Mouse (Mus musculus) left cerebral cortex, postnatal 14 days (tissue): Measurements from ENCODE around the gene Fbn1. TPM values are rescaled to one million over a fixed set of nuclear protein-coding genes. Genes with fewer than 3 reads are reported as not detected.
A peak's percentile ranks its signal among the peaks of the same experiment; 100 is the strongest.

Source experiments
- DNase-seq, 2 experiments: peaks; one replicate each; pipeline ENCODE4 v3.0.0; 2021 to 2022; ENCODE audit warnings: low spot score in 2 of 2, mixed read lengths in 1 of 2
- intact Hi-C: fragments of 180-260 bp; cut with DNase I; formaldehyde crosslinking; loops from one replicate; pipeline ENCODE4 v1.15.1; 2025
- total RNA-seq, 2 experiments: library from RNA; stranded (reverse); gene quantifications; 2 replicates each; pipeline ENCODE4 v1.2.3; 2021

Fbn1 gene
- total RNA-seq, 2 experiments from 2014 or later = 5.8 to 7.3 TPM

DNA sequence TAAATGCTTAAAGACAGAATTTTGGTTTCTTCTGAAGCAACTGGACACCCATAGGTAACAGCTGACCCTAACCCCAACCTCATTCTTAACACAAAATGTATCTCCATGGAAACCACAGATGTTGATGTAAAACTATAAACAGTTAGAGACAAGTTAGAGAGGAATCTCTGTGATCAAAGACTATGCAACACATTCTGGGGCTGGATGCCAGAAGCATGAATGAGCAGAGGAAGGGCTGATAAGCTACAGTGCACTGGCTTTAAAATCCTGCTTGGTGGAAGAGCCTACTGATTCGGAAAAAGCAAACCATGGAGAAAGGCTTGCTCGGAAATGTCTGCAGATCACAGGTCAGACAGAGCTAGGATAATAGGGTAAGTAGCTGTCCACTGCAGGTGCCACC, 34.6 kb downstream of the Fbn1 start:
- intact Hi-C loops = no loop called here
- DNase-seq = no peak

DNA sequence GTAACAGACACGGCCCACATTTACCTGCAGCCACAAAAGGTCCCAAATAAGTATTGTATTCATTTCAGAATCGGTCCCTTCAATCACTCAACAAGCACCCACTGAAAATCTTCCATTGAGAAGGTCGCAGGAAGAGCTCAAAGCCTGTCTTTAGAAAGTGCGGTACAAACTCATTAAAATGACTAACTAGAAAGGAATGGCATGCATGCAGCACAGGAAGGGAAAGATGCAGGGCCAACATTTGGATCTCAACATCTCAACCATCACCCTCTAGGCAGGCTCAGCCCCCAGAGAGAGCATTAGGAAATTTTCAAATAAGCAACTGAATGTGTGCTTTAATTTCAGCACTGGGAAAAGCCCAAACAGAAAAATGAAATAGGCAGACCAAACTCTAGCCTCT, 36.1 kb downstream of the Fbn1 start:
- intact Hi-C loops = no loop called here

DNA sequence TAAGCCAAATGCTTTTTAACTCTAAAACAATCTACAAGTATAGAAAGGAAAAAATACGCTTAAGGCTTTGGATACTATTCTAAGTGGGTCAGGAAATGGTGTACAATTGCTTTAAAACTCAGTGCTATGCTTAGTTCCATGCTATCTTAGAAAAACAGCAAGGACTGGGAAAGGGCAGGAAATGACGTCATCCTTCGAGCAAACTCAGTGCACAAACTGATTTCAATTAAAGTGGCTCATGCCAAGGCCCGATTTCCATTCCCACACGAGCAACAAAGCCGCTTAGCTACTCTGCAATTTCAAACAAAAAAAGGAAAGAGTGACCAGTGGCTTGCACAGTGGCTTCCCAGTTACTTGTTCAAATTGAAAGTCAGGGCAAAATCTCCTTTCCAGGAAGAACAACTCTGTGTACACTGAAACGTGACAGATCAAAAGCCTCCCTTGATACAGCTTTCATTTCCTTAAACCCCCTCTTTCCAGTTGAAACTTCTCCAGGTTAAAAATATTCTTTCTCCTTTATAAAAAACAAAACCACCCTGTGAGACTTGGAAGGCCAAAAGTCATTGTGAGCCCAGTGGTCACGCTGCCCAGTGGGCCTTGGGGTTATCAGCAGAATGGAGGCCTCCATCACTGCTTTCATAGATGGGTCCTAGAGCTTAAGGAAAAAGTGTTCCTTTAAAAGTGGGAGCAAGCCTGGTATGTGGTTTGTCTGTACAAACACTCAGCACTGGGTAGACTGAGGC, 37.1 kb downstream of the Fbn1 start:
- DNase-seq = peak; percentile 26 to 40
- intact Hi-C loops = no loop called here

More for the DNA sequence above, 36.1 kb downstream of the Fbn1 start:
- DNase-seq = no peak

DNA sequence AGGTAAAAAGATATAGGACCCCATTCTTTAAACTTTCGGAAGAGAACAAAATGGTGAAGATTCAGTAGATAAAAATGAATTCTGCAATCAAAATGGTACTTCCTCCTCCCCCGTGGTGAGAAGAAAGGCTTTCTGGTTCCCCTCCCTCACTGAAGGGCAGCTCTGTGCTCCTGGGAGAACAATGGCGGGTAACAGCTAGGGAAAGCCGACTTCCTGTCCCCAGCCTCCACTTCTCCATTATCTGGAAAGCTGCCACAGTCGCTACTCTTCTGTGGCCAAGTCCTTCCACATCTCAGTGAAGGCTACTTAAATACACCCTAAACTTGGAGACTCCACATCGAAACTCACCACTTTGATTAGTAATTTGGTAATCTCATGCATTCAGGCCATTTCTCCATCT, 43.8 kb downstream of the Fbn1 start:
- DNase-seq = no peak
- intact Hi-C loops = no loop called here

DNA sequence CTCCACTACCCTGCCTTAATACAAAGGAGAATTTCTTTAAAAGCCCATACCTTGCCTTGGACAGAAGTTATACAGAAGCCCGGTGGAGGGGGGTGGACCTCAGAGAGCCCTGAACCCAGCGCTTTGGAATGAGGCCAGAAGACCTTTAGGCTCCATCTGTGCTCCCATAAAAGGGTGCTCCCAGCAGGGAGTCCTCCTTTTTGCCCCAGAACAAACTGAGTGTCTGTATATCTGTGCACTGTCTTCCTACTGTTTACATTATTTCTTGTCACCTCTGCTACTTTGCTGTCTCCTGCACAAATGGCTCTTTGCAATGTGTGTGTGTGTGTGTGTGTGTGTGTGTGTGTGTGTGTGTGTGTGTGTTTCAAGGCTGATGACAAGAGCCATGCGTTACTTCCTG, 48.7 kb downstream of the Fbn1 start:
- DNase-seq = no peak
- intact Hi-C loops = no loop called here

DNA sequence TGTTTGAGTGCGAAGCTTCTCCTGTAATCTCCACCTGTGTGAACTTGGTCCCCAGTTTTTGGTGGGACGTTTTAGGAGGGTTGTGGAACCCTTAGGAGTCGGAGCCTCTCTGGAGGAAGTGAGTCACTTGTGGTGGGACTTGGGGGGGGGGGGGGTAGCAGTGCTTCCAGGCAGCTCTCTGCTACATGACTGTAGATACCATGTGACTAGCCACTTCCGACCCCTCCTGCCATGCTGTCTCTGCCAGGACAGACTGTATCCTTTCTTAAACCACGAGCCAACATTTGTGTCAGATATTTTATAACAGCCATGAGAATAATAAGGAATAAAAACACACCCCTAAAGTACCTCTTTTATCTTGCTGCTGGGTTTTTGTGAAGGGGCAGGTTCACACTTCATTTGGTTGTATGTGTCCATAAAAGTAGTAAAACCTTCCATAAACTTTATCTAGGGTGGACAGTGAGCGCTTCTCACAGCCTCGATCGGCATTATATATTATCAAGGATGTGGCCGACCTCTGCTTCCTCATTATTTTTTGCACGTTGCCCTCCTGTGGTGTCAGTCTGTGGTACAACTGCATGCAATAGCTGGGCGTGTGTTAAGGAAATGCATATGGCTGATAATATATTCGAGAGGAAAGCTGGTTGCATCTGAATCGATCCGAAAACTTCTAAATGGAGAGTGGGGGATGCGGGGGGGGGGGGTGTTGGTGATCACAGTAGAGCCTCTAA, 51.6 kb downstream of the Fbn1 start:
- no peak for DNase-seq

DNA sequence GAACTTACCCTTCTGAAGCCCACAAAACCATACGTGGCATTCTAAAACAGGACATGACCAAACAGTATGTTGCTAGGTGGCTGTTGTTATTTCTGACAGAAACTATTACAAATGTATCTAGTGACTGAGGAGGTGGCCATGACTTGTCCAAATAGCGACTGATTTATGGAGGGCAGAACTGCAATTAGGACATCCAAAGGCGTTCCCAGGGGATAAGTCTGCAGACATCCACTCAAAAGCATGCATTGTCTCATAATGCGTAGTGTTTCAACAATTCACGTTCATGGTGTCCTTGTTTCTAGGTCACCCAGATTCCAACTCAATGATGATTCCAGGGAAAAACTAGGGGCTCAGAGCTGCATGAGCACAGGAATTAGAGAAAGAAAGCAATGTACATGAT, 53.0 kb downstream of the Fbn1 start:
- no peak for DNase-seq
- intact Hi-C loops = no loop called here

More for the DNA sequence above, 51.6 kb downstream of the Fbn1 start:
- intact Hi-C loops = no loop called here

DNA sequence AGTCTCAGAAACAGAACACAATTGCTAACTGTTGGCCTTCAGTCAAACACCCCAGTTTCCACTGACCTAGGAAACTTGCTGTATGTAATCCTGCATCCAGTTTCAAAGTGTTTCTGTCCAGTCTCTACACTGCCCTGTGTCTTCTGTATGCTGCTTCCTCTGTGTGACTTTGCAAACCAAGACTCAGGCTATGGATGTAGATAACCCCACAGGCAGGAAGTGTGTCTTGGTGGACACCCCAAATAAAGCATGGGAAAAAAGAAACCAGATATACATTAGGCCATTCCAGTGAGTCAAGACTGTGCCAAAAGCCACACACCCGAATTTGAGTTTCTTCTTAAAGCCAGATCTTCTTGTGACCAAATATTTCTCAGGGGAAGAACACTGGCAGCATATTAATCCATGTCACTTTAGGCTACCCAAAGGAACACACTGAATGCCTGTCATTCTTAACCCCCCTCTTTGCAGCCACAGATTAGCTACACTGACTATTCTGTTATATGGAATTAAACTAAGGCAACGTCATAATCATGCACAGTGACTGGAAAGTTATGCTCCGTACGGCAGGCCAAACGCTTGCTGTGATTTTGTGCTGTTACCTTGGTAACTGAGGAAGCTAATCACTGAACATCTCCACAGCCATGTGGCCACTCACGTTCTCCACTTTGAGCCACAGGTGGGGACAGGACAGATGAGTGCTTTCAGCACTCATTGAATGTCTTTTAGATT, 55.3 kb downstream of the Fbn1 start:
- intact Hi-C loops = no loop called here
- DNase-seq = no peak

DNA sequence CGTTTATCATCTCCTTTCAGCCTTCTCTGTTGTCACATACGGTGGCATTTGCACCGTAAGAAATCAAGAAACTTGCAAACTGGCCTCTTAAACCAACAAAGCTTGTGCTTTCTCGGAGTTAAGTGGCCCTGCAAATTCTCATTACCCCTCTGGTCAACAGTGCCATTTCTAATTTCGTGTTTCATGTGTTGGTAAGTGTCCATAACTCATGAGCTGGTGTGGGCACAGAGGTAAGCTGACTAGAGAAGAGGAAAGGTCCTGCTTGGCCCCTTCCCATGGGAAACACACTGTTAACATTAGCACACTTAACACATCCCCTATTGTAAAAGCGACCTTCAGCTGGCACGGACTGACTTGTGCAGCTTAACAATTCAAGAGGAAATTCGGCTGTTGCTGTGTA, 58.4 kb downstream of the Fbn1 start:
- no peak for DNase-seq
- intact Hi-C loops = no loop called here

DNA sequence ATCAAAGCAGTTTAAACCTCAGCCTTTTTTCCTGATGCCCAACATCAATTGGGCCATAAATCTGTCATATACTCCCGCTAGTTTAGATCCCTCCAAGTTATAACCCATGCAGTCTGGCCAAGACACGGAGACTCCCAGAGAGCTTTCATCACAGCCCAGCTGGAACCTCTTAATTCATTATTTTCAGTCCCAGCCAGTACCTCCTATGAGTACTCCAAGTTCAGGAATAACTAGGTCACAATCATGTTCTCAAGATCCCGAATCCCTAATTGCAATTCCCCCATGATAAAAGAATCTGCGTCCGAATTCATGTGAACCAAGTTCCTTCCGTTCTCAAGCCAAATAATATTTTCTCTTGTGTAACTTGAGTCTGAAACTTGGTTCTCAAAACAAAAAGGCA, 58.9 kb downstream of the Fbn1 start:
- intact Hi-C loops = no loop called here
- no peak for DNase-seq

DNA sequence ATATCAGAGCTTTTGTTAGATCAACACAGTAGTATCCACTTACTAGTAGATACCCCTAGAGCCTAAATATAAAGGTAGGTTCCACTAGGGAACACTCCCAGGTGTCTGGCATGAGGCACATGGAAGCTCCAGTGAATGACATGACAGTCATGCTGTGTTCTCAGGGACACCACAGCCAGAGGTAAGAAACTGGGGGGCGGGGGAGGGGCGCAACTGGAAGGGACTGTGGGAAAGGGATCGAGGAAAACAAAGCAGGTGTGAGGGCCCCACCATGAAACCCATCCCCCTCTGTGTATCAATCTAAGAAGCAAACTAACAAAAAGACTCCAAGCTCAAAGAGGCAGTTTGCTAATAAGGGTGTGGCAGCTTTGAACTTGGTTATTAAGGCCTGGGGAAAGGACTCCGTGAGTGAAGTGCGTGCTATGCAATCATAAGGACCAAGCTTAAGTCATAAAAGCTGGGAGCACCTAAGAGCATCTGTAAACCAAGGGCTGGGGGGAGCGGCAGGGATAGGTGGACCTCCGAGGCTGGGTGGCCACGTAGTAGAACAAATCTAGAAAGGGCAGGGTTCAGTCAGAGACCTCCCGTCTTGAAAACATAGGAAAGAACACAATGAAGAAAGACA, 60.4 kb downstream of the Fbn1 start:
- intact Hi-C loops = no loop called here
- DNase-seq = no peak

DNA sequence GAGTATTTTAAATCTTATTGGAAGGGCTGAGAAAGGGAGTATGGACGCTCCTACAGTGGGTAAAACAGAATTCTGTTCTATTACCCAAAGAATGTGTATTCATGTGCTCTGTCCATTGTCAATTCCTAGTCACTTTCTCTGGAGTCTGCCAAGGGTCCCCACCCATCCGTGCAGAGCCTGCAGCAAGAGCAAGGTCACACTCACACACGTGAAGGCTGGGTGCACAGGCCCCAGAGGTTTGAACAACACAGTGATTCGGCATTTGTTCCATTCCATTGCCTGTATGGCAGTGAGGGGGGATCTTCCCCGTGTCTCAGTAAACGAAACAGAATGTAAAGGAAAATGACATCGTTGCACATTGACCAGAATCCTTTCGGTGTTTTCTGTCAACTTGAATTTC, 69.4 kb downstream of the Fbn1 start:
- DNase-seq = no peak
- intact Hi-C loops = no loop called here

DNA sequence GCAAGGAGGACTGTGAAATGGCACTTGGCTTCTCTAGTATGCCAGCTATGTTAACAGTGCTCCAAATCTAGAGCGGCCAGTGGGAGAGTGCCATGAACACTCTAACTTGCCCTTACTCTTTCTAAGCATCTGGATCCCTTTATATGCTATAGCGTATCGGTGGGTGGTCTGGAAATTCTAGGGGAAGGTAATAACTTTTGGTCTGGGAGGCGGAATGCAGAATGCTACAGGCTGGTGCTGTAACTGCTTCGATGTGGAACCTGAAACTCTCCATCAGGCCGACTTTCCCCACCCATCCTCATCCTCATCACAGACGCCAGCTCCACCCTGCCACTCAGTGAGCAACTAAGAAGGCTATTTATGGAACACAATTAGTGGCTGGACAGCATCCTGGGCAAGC, 71.6 kb downstream of the Fbn1 start:
- no peak for DNase-seq
- intact Hi-C loops = no loop called here

DNA sequence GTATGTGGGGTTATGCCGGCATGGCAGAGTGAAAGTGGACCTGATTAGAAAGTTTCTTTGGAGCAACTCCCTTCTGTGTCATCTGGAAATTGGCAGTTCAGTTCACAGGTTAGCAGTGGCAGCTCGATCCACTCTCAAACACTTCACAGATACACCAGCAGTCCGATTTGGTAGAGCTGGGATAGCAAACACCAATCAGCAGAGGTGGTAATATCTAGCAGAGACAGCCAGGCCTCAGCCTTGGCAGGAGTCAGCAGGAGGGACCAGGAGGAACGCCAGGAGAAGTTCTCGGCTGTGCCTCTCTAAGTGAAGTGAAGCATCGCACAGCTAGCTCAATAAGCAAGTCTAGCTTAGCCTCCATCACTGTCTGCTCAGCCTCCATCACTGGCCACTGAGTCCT, 74.3 kb downstream of the Fbn1 start:
- no peak for DNase-seq
- intact Hi-C loops = no loop called here

DNA sequence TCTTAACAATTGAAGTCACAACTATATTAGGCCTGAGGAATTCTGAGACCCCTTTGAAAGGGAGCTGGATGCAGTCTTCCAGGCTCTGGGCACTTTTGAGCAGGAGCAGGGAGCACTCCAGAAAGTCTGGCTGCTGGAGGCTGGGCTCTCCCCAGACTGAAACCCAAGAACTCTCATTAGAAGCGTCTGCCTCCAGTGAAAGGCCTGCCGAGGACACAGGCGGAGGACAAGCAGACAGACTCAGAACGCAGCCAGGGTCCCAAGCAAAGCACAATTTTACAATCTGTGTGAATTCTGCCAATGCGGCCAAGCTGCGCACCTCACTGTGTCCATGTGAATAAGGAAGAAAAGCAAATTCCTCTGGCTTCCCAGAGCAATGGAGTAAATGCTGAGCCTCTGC, 76.3 kb downstream of the Fbn1 start:
- intact Hi-C loops = no loop called here
- no peak for DNase-seq

DNA sequence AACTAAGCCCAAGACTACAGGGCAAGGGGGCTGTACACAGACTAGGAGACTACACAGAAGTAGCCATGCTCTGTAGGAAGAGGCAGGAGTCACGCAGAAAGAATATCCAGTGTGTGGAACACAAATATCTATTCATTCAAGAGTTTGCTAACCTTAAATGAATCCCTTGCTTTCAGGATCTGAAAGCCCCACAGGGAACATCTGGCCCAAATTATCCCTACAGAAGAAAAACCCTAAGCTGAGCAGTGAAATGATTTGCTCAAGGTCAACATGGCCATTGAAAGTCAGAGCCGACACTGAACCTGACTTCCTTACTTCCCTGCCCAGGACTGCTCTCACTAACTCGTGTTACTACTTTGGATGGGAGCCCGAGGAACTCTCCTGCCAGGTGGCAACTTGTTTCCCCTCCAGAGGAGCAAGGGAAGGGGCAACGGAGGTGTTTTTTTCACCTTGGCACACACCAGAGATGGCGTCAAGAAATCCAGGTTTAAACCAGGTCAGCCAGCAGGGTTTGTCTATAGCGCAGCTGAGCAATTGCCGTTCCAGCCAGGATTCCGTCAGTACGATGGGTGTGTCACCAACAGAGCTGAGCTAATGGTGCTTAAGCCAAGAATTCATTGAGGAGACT, 78.9 kb downstream of the Fbn1 start:
- no peak for DNase-seq
- intact Hi-C loops = no loop called here

DNA sequence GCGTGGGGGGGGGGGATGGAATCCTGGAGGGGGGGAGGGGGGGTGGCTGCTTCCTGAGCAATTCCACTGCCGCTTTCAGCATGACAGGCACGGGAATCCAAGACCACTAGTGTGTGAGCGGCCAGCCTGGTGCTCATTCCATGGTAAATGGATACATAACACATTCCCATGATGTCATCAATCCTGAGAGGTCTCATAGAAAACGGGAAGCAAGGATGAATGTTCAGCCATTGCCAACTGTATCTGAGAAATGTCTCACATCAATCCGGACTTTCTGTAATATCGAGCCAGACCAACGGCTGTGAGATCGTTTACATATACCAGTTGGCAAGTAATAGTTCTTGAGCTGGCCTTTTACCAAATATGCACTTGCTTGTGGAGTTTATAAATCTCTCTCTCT, 87.2 kb downstream of the Fbn1 start:
- DNase-seq = no peak
- intact Hi-C loops = no loop called here

DNA sequence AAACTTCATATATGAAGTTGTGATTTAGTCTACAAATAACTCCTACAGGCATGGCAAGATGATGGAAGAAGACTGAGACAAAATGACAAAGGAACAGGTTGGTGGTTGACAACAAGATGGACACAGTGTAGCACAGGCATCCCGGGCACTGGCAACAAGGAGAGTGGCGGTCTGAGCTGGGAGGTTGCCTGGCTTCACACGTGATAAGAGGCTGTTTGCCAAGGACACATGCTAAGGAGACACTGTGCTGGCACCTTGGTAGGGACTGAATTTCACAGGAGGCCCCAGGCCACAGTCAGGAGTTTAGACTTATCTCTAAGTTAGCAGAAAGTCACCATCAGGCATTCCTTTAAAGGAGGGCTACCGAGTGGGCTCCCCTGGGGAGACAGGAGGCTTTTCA, 88.1 kb downstream of the Fbn1 start:
- no peak for DNase-seq
- intact Hi-C loops = no loop called here

DNA sequence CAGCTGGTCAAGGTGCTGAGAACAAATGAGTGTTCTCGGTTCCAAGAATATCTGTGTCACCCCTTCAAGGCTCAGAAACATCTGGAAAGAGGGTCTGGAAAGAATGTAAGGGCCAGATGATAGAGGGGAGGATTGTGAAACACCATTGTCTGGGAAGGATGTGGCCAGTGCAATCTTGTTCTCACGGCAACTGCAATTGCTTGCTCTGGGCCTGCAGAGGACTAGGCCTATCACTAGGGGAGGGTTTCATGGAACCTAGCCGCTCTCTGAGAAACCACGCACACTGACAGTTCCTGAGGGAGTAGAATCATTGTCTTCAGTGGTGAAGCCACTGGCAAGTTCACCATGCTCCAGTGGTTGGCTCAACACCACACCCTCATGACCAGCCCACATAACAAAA, 89.2 kb downstream of the Fbn1 start:
- intact Hi-C loops = no loop called here
- DNase-seq = no peak
